Mouse (Mus musculus) left cerebral cortex, adult 11 months (tissue): ENCODE results near the gene Cox11.

Experiments
- DNase-seq: peaks from one replicate; pipeline ENCODE4 v3.0.0; 2022; ENCODE audit warnings: low spot score

The Cox11 gene

DNA sequence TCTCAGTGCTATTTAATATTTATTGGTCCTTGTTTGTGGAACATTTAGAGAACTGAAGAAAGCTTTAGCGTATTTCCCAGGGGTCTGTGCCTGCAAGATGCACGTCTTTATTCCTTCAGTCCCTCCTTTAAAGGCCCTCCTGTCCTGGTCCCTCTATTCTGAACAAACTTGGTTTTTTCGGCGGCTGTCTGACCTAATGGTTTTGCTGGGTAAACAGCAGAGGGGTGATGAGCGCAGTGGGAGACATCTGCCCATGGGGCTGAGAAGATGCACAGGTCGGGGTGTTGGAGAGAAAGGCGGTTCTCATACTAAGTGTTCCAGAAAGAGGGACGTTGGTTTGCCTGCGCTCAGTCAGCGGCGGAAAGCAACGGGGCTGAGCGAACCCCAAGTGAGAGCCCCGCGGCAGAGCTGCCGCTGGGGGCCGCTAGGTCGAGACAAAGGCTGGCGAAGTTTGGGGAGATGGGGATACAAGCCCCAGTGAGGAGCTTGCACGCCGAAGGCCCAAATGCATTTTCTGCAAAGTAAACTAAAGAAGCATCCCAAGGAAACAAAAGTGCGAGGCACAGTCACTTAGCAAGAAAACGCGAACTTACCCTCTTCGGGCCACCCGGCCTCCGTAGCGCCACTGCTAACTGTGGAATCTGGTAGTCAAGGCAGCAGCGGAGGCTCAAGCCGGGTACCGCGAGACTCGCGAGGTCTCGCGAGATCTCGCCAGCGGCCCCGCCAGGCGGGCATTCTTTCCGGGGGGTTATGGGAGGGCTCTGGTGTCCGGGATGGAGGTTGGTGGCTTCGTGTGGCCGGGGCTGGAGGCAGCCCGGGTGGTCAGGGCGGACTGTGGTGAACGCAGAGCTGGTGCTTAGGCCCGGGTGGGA lies at the start of gene Cox11, which contains the start of gene Stxbp4:
Cox11 (plus strand) TSS at position 734 of the 872 bp plus-strand sequence.
Stxbp4 (minus strand) TSS at position 645 of the 872 bp plus-strand sequence.
- peak; percentile 92 for DNase-seq

DNA sequence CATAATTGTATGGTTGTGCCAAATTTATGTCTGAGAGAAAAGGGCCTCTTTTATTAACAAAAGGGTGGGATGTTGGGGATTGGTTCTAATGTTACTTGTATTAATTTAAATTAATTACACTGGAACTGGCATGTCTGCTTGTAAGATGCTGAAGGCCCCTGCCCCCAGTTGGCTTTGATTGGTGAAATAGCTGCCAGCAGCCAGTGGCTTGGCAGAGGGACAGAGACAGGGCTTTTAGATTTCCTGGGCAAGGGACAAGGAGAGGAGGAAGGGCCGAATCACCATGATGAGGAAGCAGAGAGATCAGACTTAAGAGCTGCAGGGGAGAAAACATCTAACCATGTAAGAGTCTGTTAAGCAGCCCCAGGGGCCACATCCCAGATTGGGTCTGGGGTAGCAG lies 47.0 kb upstream of the Cox11 start:
- no peak for DNase-seq

DNA sequence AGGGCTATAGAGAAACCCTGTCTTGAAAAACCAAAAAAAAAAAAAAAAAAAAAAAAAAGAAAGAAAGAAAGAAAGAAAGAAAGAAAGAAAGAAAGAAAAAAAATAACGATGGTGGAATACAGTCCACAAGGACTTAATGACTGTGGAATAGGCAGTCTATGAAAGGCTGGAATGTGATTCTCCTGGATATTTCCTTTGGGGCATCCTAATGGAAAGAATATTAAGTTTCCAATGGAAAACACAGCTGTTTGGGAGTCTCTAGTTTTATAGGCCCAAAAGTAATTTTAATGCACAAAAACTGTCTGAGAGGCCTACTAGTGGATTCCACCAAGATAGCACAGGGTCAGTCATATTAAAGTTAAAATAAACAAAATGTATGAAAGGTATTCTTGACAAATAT lies 42.1 kb upstream of the Cox11 start:
- no peak for DNase-seq

DNA sequence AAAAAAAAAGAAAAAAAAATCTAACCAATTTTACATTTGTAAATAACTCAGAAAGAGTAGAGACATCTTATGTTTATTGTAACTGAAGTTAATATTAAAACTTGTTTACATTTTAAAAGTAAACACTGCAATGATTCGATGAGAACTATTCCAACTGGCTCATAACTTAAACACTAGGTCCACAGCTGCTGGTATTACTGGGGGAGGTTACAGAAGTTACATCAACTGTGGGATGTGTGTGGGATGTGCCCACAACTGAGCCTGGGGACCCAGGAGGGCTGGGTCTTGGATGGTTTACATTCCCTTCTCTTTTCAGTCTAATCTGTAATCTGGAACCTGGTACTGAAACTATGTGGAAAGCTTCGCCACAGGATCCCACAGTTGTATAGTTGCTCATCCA lies 34.9 kb upstream of the Cox11 start:
- no peak for DNase-seq

DNA sequence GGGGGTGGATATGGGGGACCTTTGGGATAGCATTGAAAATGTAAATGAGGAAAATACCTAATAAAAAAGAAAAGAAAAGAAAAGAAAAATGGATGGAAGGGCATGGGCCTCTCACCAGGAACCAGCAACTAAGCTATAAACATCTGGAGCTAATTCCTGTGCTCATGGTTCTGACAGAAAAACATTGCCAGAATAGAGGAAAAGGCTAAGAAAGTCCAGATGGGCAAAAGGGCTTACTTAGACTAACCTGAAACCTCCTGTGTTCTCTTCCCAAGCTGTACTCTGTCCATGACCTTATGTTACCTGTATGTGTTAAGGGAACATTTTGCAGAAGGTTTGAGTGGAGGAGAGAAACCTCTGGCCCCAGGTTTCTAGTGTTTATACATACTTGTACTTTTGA lies 25.9 kb upstream of the Cox11 start:
- no peak for DNase-seq

DNA sequence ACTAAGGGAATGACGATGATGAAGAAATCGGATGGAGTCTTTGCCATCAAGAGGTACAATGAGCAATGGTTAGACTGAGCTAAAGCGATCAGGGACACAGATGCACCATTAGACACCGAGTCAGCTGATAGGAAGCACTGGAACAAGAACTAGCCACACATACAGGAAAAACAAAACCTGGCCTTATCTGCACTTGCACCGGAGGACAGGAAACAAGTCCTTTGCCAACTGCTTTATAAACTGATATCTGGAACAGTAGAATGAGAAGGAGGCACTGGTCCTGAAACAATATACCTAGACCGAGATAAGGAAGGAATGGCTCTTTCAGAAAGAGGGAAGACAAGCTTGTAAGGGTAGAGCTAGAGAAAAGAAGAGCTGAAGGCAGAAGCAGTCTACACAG lies 23.2 kb upstream of the Cox11 start:
- DNase-seq: no peak

DNA sequence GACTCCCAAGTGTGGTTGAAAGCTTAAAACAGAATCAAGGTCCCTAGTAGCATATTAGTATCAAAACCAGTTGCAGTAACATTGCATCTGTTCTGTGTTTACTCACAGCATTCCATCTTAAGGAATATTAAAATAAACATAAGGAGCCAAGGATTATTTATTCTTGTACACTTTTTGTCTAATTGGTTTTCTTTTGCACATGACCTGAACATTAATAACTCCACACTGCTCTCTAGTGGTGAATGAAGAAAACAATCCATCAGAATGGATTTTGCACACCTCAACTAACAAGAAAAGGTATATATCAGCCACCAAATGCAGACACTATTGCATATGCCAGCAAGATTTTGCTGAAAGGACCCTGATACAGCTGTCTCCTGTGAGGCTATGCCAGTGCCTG lies 21.5 kb upstream of the Cox11 start:
- no peak for DNase-seq

DNA sequence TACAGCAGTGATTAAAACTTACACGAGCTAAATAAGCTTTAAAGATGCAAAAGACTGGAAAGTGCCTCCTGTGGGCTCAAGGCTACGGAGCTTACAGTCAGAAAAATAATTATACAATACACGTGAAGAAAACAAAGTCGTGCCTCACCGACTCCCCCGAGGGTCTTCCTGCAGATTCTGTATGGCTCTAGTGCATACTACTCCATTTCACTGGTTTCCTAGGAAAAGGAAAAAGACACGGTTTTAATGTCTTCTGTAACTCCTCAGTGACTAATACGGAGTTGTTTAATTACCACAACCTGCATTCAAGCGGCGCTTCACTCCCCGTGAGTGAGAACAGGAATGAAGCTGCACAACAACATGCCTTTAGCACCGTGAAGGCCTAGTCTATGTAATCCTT lies 15.9 kb upstream of the Cox11 start:
- DNase-seq: no peak

DNA sequence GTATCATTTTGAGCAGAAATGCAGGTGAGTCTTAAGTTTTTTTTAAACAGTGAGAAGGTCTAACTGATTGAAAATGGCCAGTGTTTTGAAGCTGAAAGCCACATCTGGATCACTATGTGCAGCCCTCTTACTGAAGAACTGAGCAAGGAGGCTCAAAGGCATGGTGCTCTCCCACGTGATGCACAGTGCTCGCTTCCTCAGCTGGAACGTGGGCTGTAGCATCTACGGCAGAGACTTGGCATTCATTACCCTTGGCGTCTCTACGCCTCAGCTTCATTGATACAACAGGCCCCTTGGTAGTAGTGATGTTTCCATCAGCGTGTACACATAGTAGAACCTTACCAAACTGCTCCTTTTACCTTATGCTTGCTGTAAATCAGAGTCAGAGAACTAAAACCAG lies 15.5 kb upstream of the Cox11 start:
- no peak for DNase-seq

DNA sequence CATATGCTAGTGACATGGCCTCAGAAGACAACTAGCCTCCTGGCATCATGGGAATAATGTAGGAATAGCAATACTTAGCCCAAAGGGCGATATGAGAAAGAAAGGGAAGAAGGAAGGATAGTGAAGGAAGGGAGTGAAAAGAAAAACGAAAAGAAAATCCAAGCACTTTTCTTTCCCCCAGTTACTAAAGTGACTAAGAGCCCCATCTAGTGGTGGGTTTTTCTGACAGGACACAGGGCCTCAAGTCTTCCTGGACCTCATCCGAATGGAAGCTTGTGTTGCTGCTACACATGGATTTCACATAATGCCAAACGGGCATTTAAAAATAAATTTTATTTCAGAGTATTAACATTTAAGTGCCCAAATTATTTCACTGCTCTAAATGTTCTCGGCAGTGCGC lies 14.5 kb upstream of the Cox11 start:
- DNase-seq: no peak

DNA sequence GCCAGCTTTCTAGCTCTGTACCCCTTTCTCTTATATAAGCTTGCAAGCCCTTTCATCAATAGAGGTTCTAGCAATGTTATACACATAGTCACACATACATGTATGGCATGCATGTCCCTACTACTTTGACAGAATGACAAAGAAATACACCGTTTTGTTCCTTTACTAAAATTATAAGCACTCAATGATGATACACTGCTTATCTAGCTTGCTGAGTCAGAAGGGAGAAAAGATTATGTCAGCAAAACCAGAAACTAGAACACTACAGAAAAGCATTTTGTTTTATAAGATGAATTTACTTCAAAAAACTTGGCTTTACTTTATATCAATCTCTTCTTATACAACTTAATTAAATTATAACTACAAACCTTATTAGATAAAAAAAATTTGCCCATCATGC lies 12.8 kb upstream of the Cox11 start:
- no peak for DNase-seq

DNA sequence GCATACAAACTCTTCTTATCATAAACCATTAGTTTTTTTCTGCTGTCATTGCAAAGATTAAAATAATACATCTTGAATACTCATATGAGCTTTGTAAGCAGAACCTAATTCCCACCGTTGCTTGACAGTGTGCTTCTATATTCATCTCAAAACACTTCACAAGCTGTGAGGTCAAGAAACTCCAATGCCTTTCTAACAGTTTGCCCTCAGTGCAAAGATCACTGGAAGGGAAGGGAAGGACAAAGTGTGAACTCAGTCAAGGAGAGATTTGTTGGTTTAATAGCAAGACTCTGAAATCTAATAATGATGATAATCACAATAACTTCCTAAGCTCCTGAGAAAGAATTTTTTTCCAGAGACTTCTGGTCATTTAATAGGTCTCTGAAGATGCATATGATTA lies 10.2 kb upstream of the Cox11 start:
- DNase-seq: no peak

DNA sequence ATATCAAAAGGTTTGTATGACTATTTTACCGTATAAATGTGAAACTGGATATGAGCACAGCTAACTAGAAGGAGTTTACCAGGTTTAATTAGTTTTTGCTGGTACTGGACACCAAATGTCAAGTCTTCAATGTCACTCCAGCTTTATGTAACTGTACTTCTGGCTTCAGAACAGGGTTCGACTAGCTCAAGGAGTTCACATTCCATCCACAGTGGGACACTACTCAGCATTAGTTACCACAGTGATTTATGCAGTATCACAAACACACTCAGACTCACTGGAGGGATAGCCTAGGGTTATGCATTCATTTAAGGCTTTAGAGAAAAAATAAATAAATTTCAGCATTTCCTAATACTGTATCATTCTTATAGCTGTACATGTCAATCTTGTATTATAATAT lies 5.5 kb upstream of the Cox11 start:
- no peak for DNase-seq

DNA sequence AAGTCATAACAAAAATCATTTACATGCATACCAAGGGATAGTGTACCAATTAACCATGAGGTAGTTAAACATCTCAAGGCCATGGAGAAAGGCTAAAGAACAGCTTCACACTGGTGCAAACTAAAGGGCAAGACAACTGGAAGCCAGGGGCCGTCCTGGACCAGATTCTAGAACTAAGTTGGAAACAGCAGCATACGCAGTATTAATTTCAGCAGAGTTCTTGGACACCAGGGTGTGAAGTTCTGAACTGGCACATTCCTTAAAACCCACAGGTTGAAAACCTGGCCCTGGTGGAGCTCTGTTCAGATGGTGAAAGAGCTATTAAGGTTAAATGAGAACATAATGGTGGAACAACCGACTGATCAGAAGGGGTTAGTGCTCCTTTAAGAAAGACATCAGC lies 3.3 kb upstream of the Cox11 start:
- no peak for DNase-seq

DNA sequence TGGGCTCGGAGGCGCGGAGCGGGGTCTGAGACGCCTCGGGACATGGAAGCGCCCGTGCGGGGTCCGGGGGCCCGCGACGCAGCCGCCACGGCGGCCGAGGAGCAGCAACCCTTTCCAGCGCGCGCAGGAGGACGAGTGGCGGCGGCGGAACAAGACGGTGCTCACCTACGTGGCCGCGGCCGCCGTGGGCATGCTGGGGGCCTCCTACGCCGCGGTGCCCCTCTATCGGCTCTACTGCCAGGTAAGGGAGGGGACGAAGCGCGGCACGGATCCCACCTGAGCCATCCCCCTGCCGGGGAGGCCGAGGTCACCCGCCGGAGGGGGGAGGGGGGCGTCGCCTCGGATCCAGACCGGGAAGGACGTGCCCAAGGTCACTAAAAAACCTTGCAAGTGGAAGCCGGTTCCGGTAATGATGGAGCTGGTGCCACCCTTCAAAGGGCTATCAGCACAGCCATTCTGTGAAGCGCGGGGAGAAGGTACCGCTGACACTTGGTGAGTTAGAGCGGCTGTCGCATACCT lies 398 bp downstream of the Cox11 start:
- peak; percentile 19 for DNase-seq

DNA sequence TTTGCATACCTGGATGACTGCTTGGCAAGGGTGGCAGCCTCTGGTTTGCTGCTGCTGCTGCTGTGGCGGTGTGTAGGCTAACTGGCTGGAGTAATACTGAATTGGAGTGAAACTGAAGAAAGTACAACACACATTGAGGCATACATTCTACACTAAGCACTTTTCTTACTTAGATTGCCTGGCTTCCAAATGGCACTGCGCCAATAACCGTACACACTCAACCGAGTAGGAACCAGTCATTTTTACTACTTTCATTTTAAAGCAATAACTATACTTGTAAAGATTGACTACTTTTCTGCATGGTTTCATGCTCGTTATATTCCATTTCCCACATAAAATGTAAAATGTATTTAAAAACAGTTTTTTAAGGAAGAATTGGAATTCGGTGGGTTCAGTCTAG lies 11.8 kb downstream of the Cox11 start:
- no peak for DNase-seq

DNA sequence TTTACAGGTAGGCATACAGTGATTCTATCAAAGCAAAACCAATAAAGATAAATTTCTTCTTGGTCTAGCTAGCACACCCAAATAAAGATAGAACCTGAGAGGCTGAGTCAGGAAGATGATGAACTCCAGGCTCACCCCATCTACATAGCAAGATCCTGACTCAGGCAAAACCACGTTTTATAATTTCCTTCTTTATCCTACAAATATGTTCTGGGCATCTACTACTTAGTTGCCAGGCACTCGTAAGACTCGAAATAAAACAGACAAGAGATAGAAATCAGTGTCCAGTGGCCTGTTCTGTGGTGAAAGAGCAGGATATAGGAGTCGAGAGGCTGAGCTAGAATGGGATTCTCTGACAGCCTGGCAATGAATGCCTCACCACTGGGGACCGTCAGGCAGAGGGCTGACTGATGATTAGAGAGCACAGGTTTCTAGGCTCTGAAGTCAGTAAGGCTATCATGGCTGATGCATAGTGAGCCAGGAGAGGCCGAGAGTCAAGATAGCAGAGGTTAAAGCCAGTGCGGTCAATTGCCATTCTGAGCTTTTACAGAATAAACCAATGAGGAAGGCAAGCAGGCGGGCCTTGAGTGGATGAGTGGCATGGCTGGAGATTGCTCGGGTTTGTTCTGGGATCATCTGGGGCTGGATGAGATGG lies 12.4 kb downstream of the Cox11 start:
- no peak for DNase-seq

DNA sequence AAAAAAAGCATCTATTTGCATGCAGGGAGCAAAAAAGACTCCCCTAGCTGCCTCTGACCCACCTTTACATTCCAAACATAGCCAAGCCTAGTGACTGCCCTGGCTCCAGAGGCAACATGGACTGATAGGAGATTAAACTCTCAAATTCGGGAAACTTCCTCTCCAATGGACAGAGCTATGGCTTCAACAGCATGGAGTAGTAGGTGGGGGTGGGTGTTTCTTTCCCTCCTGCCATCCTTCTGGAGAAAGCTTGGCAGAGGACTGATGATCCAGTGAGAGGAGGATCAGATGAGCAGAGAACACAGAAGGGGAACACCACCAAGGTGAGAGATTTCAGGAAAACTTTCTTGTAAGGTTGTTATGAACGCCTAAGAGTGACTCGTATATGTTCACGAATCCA lies 14.6 kb downstream of the Cox11 start:
- DNase-seq: no peak

DNA sequence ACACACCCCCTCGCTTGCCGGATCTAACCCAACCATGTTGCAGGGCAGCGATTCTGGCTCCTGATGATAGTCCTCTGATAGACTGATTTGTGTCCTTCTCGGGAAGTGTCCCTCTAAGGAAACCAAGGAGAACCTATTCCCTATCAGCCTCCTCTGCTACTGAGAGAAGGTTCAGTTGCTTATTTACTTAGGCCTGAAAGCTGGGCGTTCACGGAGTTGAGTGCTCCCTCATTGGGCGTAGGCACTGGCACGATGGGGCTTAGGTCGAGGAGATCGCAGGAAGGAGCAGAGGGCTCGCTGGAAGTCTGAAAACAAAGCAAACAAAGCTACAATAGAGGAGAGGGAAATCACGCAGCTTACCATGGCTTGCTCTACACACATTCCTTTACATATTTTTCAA lies 19.6 kb downstream of the Cox11 start:
- no peak for DNase-seq

DNA sequence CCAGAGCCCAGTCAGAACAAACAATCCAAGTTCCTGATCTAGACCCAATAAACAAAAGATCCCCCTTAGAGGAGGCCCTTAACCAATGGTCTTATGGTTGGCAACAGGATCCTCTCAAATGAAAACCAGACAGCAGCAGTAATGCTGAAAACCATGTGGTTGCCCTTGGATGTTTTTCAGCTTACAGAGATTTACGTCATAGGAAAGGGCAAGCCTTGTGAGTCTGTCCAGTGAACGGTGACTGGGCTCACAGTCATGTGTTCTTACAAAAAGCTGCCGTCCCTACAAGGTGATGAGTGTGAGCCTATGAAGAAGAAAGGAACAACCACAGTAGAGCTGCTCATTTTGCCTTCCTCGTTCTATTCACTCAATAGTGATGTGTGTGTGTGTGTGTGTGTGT lies 22.7 kb downstream of the Cox11 start:
- DNase-seq: no peak

DNA sequence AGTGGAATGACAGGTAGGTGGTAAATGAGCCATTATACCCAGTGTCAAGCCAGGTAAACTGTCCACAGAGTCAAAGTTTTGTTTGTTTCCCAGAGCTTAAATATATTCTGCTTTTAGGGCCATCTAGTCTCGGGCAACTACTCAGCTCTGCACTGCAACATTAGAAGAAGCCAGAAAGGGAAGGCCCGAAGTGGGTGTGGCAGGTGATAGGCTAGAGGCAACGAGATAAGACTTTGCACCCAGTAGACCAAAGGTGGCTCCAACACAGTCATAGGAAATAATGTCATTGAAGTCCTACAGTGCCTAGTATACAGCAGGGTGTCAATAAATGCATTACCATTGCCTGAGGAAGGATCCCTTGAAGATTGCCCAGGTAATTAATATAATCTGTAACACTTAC lies 25.1 kb downstream of the Cox11 start:
- no peak for DNase-seq

DNA sequence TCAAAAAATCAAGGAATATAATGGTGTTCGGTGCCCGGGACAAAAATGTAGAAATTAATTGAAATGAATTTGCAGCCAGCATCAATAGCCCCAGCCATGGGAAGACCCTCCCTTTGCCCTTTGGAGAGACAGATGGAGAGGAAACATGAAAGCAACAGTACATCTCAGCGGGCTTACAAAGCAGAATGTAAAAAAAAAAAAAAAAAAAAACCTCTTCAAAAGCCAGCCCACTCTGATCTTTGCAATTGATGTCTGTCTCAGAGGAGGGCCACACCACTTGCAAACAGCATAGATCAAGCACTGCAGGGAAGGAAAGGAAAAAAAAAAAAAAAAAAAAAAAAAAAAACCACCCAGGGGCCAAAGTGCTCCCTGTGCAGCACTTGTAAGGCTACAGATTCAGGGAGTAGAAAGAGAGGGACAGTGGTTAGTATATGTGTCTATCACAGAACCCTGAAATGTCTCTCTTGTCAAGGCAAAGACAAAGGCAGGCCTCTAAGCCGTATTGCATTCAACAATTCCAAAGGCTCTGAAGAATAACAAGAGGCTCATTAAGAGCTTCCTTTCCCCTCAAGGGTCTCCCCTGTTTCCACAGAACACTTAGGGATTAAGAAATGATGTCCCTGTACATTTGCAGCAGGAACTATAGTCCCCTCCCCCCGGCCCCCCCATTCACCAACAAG lies 25.8 kb downstream of the Cox11 start:
- no peak for DNase-seq
